Mouse (Mus musculus): ENCODE data around the gene Dld.

- TF ChIP-seq CTCF (IDR thresholded peaks at IDR 0.05 in 2 of 3, conservative IDR thresholded peaks at IDR 0.05 in 1 of 3; ENCODE audit: control insufficient read depth in 1 of 3, insufficient read depth in 1 of 3, low read depth in 2 of 3, low read length in 3 of 3, poor library complexity in 1 of 3, severe bottlenecking in 1 of 3) = no peak
- TF ChIP-seq ZMIZ1 (IDR thresholded peaks at IDR 0.05; ENCODE audit: low read depth, low read length) = no peak
- no peak for TF ChIP-seq POLR2A (IDR thresholded peaks at IDR 0.05; ENCODE audit: control insufficient read depth in 1 of 2, insufficient read depth in 1 of 2, low read depth in 1 of 2, low read length in 2 of 2, poor library complexity in 1 of 2)
- TF ChIP-seq USF2 (IDR thresholded peaks at IDR 0.05; ENCODE audit: borderline replicate concordance in 1 of 2, insufficient read depth in 1 of 2, low read depth in 1 of 2, low read length in 2 of 2) = no peak
- TF ChIP-seq E2F4 (IDR thresholded peaks at IDR 0.05; ENCODE audit: borderline replicate concordance, low read depth, low read length) = no peak
- TF ChIP-seq USF1 (IDR thresholded peaks at IDR 0.05; ENCODE audit: low read depth, low read length) = no peak
- no peak for TF ChIP-seq JUND (IDR thresholded peaks at IDR 0.05; ENCODE audit: low read depth, low read length)
- TF ChIP-seq CHD2 (IDR thresholded peaks at IDR 0.05; ENCODE audit: low read length) = no peak
- no peak for TF ChIP-seq MEF2A (IDR thresholded peaks at IDR 0.05; ENCODE audit: extremely low read depth, insufficient replicate concordance, low read depth, low read length, poor library complexity, severe bottlenecking)
- TF ChIP-seq ETS1 (IDR thresholded peaks at IDR 0.05; ENCODE audit: low read depth, low read length) = no peak
Measured at GRCm38 (mm10) chr12:31290951-31291350, 60.3 kb downstream of the Dld start.
